Mouse (Mus musculus) c-Kit-positive CD71-positive TER-119-positive erythroid progenitor cells, embryonic 14.5 days (primary cell): ENCODE measurements around the gene Mettl7a2.
A peak's percentile ranks its signal among the peaks of the same experiment; 100 is the strongest.
"Not testable (repeated sequence)": the region's sequence is repeated elsewhere in the genome, so short reads cannot be mapped to it uniquely, and the experiment has no call there.

ENCODE experiments used
- DNase-seq: peaks from one replicate; pipeline ENCODE4 v3.0.0-alpha.2; 2013; ENCODE audit warnings: low spot score

Gene Mettl7a2

DNA sequence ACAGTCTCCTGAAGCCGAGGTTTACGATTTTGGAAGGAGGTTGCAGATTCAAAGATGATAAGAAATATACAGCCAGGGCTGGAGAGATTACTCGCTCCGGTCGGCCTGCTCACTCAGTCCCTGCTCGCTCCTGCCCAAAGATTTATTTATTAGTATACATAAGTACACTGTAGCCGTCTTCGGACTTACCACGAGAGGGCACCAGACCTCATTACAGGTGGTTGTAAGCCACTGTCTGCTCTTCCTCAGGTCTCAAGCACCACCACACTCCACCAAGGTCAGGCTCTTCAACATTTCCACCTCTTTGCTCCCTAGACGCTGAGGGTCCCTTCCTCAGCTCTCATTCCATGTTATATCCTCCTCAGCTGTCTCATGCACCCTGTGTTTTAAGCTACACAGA, 15.2 kb upstream of the Mettl7a2 start:
- not testable (repeated sequence) for DNase-seq

DNA sequence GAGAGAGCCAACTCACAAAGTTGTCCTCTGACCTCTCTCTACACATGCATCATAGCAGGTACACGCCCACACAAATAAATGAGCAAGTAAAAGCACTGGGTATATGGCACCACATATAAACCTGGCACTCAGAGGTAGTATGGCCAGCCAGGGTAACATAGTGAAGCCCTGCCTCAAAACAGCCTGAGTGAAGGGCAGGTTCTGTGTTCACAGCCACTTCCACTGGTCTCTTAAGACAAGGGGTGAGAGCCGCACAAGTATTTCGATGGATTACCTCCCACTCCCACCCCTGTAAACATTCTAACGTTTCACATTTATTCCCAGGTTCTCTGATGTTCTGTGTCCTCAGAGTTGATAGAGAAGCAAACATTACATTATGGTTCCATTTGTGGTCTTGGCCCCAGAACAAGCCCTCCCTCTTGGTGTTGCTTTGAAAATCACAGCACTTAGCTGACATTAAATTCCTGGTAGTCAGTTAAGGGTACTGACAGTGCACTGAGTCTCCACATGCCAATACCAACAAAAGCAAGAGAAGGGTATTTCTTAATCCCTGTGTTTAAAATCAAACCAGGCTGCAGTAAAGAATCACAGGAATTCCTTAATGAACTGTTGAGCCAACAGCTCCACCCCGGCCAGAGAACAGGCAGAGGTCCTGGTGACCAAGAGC, 11.6 kb upstream of the Mettl7a2 start:
- not testable (repeated sequence) for DNase-seq

DNA sequence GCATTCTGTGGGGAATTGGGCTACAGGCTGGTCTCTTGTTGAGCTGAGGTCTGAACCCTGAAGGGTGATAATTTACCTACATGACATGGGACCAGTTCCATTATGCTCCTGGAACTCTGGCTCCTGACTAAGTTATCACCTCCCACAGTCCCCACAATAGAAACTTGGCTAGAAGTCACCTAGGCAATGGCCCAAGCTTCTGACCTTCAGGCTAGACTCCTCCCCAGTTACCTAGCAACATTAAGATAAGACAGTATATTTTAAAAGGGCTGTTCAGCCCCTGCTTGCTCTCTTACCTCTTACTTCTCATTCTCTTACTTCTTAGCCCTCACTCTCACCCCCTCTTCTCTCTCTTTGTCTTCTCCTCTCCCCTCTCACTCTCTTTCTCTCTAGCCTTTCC, 7.5 kb upstream of the Mettl7a2 start:
- no peak for DNase-seq

DNA sequence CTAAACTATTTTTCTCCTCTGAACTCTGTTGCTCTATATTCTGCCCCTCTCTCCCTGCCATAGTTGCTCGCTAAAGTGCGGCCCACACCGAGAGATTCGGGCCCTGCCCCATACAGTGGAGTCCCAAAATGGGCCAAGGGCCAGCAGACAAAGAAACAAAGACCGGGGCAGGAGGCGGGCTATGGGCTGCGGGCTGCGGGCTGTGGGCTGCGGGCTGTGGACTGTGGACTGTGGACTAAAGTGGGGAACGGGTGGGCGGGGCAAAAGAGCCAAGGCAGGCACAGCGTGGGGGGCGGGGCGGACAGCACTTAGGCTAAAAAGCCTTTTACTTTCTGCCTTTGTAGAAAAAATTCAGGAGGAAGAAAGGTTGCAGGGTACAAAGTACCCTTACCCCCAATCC, 6.2 kb upstream of the Mettl7a2 start:
- DNase-seq, result no peak

DNA sequence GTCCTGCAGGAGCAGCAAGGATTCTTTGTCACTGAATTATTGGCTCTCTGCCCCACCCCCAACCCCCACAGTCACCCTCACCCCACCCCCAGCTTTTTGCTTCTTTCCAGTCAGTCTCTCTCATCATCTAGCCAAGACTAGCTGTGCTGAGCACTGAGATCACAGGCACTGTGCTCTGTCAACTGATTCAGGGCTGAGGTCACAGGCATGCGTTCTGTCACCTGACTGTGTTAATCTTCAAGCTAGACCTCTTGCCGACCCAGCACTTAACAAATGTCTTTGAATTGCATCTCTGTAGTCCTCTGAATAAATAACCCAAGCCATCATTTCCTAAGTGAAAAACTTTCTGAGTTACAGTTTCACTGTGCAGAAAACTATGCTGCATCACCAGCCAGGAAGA, 3.5 kb upstream of the Mettl7a2 start:
- DNase-seq, result no peak

DNA sequence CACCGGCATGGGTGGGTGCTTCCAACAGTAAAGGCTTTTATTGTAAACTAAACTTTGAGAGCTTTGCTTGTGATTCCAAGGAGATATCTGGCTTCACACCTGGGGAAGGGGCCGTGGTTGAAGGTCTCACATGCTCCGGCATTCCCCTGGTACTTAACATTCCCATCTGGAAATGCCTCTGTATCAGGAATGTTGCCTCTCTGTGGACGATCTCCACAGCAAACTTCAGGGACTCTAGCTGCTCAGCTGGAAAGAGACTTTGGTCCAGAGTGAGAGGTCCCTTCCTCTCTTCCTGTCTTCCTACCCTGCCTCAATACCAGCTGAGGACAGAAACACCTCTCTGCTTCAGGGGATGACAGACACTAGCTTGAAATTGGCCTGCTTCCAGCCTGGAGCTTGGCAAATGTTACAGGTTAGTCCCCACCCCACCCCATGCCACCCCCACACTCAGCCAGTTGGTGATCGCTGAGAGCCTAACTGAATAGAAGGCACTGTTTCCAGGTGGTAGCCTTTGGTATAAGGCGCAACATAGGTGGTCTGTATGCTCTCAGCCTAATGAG, 1.4 kb upstream of the Mettl7a2 start:
- DNase-seq, result no peak

DNA sequence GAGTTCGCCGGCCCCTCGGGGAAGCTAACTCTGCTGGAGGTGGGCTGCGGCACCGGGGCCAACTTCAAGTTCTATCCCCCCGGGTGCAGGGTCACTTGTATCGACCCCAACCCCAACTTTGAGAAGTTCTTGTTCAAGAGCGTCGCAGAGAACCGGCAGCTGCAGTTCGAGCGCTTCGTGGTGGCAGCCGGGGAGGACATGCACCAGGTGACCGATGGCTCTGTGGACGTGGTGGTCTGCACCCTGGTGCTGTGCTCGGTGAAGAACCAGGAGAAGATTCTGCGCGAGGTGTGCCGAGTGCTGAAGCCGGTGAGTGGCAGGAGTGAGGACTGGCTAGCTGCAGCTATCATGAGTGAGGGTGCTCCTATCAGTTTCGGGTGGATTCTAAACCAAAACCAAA, 399 bp downstream of the Mettl7a2 start:
- not testable (repeated sequence) for DNase-seq

DNA sequence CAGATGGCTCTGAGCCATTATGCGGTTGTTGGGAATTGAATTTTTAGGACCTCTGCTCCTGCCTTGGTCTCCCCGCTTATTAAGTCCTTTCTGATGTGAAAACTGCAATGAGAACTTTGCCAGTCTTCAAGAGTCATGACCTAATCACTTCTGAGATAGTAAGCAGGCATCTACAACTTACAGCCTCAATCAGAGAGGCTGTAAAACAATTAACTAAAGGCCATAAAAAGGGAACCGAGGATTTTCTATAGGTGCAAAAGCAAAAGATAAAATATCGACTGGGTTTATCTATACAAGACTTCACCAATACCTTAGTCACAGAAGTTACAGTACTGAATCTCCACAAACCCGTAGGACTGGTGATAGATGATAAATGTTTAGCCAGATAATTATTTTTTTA, 2.9 kb downstream of the Mettl7a2 start:
- DNase-seq, result no peak

DNA sequence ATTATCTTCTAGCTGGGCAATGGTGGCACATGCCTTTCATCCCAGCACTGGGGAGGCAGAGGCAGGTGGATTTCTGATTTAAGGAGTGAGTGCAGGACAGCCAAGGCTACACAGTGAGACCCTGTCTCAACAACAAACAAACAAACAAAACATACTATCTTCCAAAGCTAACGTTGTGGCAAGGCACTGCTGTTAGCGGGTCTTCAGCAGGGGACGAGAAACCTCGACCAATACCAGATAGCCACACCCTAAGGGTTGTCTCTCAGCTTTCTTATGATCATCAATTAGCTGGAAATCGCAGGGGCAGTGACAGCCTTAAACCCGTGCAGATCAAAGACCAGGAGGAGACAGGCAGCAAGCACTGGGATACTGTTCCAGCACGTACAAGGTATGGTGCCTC, 11.2 kb downstream of the Mettl7a2 start, which contains the start of gene Higd1c:
TSS of gene Higd1c (plus strand) at position 301 of the 400 bp plus-strand sequence.
- no peak for DNase-seq

DNA sequence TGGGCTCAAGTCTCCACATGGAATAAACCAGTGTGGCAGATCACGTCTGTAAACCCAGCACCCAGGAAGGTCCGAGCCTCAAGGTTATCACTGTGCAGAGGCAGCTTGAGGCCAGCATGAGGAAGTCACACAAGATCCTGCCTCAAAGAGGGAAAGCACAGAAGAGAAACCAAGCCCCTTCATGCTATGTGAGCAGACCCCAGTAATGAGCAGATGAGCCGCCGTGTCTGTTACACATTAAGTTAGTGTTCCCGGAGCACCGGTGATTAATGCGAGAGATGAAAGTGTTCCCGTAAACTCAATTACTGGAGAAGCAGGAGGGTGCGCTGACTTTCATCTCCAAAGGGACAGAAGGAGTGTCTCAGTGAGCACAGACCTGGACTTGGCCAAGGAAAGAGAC, 13.0 kb downstream of the Mettl7a2 start:
- DNase-seq, result not testable (repeated sequence)

DNA sequence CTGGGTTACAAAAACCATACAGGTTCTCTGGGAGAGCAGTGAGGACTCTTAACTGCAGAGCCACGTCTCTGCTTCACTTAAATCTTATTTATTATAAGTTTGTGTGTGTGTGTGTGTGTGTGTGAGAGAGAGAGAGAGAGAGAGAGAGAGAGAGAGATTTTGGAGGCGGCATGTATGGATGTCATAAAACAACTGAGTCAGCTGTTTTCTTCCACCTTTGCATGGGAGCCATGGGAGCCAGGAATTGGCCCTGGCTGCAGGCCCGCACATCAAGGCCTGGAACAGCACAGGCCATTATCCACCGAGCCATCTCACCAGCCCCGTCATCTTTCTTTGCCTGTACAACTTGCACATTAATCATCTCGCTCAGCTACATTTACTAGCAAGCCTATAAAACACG, 14.1 kb downstream of the Mettl7a2 start:
- no peak for DNase-seq

DNA sequence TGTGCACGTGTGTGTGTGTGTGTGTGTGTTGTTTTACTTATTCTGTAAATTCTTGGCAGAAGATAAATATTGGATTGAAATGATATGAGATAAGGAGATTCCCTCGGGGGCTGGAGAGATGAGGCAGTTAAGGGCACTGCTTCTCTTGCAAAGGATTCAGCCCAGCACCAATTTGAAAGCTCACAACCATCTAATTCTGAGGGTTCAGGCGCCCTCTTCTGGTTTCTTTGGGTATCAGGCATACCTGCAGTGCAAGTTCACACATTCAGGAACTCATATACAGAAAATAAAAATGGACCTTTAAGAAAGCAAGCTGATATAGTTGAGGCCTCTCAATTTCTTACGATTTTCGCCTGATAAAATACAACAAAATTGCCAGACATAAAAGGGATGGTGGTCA, 22.1 kb downstream of the Mettl7a2 start:
- peak; percentile 53 for DNase-seq

DNA sequence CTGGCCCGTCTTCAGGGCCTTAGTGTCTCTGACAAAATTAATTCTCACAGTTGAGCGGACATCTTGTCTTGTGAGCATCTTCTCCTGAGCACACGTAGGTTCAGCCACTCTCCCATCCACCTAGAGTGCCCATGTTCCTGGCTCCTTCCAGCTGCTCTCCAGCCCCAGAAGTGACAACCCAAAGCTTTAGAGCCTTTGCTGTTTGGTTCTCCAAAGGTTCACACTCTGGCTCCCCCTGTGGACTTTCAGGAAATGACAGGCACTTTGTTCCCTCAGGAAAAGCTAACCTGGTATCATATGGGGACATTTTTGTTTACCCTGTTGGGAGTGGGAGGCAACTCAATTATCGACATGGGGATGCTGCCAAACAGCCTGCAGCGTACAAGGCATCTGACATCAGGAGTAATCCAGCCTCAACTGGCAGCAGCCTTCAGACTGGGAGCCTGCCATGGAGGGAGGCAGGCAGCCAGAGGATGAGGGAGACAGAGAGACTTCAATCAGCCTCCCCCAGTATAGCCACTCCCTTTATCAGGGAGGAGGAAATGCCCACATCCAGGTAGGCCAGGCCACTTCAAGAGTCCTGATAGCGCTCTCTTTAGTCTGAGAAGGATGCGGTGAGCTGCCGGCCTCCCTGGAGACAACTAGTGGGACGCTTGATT, 25.0 kb downstream of the Mettl7a2 start:
- DNase-seq, result not testable (repeated sequence)

DNA sequence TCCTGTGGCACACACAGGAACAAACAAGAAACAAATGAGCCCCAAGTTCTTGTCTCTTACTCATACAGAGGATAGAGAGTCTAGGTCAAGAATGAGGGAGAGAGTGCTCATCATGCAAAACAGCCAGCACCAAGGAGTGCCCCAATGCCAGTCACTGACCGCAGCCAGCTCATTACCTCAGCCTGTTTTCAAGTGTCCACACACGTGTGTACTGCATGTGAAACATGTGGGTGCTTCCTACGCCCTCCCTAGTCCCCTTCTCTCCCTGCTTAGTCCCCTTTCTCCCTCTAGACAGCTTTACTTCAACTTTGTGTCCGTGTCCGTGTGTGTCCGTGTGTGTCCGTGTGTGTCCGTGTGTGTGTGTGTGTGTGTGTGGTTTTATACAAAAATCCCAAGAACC, 26.7 kb downstream of the Mettl7a2 start:
- no peak for DNase-seq

DNA sequence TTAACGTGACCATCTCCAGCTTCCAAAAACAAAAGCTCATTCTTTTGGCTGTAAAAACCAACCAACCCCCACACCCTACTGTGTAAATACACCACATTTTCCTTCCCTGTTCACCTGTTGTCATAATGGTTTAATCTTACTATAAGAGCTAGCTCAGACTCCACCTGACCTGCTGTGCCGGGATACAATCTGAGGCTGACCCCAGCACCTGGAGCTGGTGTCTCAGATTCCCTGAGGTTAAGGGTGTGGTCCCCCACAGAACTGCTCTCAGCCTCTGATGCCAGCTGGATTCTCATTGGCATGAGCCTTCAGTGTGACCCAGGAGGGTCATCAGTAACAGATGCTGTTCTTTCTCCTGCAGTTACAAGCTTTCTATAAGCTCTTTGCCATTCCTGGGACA, 27.1 kb downstream of the Mettl7a2 start:
- no peak for DNase-seq

DNA sequence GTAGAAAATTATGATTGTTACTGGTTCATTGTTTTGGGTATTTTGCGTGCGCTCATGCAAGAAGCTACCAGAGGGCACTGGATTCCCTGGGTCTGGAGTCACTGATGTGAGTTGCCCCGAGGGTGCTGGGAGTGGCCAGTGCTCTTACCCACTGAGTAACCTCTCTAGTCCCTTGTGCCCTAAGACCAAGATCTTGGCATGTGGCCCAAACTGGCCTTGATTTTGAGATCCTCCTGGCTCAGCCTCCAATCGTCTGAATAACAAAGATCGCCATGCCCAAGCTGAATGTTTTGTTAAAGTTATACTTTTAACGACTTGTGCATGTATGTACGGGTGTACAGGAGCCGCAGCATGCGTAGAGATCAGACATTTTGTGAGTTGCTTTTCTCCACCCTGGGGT, 32.7 kb downstream of the Mettl7a2 start:
- no peak for DNase-seq

DNA sequence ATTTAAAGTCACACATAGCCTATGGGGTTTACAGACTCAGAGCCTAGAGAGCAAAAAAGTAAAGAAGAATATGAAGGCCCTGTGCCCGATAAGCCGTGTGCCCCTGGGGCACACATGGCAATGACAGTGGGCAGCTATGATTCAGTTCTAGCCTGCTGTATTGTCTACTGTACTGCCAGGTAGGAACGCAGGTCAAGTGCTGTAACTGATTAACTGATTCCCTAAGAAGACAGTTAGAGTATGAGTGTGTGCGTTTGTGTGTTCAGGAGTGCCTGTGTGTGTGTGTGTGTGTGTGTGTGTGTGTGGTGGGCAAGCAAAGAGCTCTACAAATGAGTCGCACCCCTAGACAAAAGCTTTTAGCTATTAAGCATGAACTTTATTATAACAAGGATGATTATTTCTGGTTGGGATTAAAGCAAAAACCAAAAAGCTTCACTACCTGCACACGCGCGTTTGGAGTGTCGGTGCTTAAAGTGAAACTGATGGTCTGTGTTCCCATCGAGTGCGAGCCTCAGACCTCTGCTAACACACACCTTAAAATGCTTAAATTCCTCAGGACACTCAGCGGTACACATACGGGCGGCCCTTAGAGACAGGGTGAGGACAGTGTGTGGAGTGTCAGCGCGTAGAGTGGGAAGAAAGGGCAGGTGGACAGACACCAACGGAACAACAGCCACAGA, 34.7 kb downstream of the Mettl7a2 start:
- no peak for DNase-seq

DNA sequence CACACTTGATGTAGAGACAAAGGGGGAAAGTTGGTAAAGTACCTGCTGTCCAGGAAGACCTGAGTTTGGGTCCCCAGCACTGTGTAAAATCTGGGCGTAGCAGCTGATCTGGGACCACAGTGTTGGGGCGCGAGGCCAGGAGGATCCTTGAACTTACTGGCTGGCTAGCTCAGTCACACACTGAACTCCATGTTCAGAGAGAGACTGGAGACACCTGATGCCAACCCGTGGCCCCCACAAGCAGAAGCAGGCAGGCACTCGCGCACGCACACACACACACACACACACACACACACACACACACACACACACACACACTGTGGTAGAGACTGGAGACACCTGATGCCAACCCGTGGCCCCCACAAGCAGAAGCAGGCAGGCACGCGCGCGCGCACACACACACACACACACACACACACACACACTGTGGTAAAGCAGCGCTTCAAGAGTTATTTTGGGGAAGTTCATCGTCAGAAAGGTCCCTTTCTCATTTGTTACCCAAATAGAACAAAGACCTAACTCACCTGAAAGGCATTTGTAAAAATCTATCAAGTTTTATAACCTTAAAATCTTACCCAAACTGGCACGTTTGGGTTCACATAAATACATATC, 35.3 kb downstream of the Mettl7a2 start:
- no peak for DNase-seq

DNA sequence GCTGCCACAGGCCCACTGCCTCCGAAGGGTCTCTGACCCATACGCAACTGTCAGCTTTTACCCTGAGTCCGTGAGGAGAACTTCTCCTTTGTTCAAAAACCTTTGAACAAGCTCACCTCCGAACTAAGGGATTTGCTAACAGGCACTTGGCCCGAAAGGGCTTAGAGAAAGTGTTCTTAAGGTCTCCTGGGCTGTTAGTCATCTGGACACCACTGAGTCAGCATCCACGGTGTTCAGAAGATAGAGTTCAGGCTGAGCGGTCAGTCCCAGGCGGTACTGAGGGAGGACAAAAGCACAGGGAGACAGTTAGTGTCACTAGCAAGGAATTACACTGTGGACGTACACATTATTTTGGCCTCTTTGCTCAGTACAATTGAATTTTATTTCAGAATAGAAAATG, 35.9 kb downstream of the Mettl7a2 start:
- no peak for DNase-seq

DNA sequence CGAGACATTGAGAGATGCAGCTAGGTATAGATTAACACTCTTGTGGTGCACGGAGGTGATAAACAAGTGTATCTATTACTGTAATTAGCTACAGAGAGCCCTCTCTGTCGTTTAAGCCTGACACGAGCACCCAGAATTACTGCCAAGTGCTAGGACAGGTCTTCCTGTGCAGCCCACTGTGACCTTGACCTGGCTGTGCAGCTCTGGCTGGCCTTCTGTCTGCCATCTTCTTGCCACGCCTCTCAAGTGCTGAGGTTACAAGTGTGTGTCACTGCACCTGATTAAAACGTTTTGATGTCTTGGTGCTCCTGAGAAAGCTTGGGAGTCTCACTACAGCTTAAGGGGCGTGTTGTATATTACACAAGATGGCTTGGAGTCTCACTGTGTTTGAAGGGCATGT, 38.1 kb downstream of the Mettl7a2 start:
- no peak for DNase-seq

DNA sequence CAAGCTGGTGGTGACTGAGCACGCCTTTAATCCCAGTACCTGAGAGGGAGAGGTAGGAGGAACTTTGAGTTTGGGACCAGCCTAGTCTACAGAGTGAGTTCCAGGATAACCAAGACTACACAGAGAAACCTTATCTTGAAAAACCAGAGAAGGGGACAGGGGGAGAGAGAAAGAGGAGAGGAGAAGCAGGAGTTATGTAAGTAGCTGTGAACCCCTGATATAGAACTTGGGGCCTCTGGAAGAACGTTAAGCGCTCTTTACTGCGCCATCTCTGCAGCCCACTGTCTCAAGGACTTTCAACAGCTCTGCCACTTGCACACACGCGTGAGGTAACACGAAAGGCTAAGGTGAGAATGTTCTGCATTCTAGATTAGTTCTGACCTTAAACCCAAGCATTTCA, 38.6 kb downstream of the Mettl7a2 start:
- peak; percentile 66 for DNase-seq

DNA sequence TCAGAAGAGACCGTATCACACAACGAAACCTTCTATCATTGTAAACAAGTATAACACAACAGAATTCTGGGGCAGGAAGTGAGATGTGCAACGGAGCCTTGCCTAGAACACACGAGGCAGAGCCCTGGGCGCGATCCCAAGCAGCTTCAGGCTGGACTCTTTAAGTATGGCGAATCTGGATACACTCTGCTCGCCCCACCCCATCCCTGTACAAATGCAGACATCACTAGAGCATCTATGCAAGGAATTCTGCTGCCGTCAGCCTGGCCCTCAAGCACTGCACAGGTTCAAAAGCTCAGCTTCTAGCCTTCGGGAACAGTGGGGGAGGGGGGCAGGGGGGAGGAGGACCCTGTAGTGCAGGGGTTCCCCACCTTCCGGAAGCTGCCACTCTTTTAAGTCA, 40.0 kb downstream of the Mettl7a2 start:
- DNase-seq, result no peak

DNA sequence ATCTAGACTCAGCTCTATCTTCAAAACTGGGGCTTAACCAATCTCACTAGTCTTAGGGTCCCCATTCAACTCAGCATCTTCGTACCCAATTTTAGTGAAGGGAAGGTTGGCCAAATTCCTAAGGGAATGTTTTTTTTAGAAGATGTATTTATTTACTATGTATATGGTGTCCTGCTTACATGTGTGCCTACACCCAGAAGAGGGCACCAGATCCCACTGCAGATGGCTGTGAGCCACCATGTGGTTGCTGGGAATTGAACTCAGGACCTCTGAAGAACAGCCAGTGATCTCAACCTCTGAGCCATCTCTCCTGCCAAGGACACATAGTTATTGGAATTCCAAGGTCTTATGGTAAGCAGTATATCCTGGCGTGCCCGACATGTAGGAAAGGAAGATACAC, 42.6 kb downstream of the Mettl7a2 start:
- DNase-seq, result no peak
